Mouse (Mus musculus): ENCODE data around the gene Ptrh2.
A peak's percentile ranks its signal among the peaks of the same experiment; 100 is the strongest.

Ptrh2 gene

GRCm38 (mm10) chr11:86683395-86684125 lies at the start of gene Ptrh2, which contains the start of gene Vmp1:
Ptrh2 (plus strand) TSS chr11:86683985.
Vmp1 (minus strand) TSS chr11:86683836.
- peak; percentile 93 for DNase-seq (ENCODE audit: low read depth, low spot score)

GRCm38 (mm10) chr11:86634396-86634795 lies 49.4 kb upstream of the Ptrh2 start:
- DNase-seq (ENCODE audit: low read depth, low spot score): no peak

- no peak for DNase-seq (ENCODE audit: low read depth, low spot score)
Measured at GRCm38 (mm10) chr11:86637697-86638096, 46.1 kb upstream of the Ptrh2 start.

GRCm38 (mm10) chr11:86641714-86642113 lies 42.1 kb upstream of the Ptrh2 start:
- no peak for DNase-seq (ENCODE audit: low read depth, low spot score)

- DNase-seq (ENCODE audit: low read depth, low spot score): no peak
Measured at GRCm38 (mm10) chr11:86644553-86644952, 39.2 kb upstream of the Ptrh2 start.

GRCm38 (mm10) chr11:86646136-86646834 lies 37.5 kb upstream of the Ptrh2 start:
- DNase-seq (ENCODE audit: low read depth, low spot score): no peak

- DNase-seq (ENCODE audit: low read depth, low spot score): no peak
Measured at GRCm38 (mm10) chr11:86646885-86647459, 36.8 kb upstream of the Ptrh2 start.

GRCm38 (mm10) chr11:86647706-86648447 lies 35.9 kb upstream of the Ptrh2 start:
- DNase-seq (ENCODE audit: low read depth, low spot score): no peak

GRCm38 (mm10) chr11:86649542-86649941 lies 34.2 kb upstream of the Ptrh2 start:
- DNase-seq (ENCODE audit: low read depth, low spot score): no peak

GRCm38 (mm10) chr11:86650676-86651075 lies 33.1 kb upstream of the Ptrh2 start:
- no peak for DNase-seq (ENCODE audit: low read depth, low spot score)

- DNase-seq (ENCODE audit: low read depth, low spot score): no peak
Measured at GRCm38 (mm10) chr11:86652578-86652979, 31.2 kb upstream of the Ptrh2 start.

GRCm38 (mm10) chr11:86653446-86653845 lies 30.3 kb upstream of the Ptrh2 start:
- DNase-seq (ENCODE audit: low read depth, low spot score): no peak

GRCm38 (mm10) chr11:86654096-86654495 lies 29.7 kb upstream of the Ptrh2 start:
- DNase-seq (ENCODE audit: low read depth, low spot score): no peak

GRCm38 (mm10) chr11:86655671-86656070 lies 28.1 kb upstream of the Ptrh2 start:
- DNase-seq (ENCODE audit: low read depth, low spot score): no peak

GRCm38 (mm10) chr11:86656849-86657567 lies 26.8 kb upstream of the Ptrh2 start:
- DNase-seq (ENCODE audit: low read depth, low spot score): no peak

- no peak for DNase-seq (ENCODE audit: low read depth, low spot score)
Measured at GRCm38 (mm10) chr11:86657863-86658262, 25.9 kb upstream of the Ptrh2 start.

- DNase-seq (ENCODE audit: low read depth, low spot score): no peak
Measured at GRCm38 (mm10) chr11:86662986-86663895, 20.5 kb upstream of the Ptrh2 start.

- DNase-seq (ENCODE audit: low read depth, low spot score): no peak
Measured at GRCm38 (mm10) chr11:86663977-86664376, 19.8 kb upstream of the Ptrh2 start.

- DNase-seq (ENCODE audit: low read depth, low spot score): no peak
Measured at GRCm38 (mm10) chr11:86664406-86664805, 19.4 kb upstream of the Ptrh2 start.

- no peak for DNase-seq (ENCODE audit: low read depth, low spot score)
Measured at GRCm38 (mm10) chr11:86667553-86667952, 16.2 kb upstream of the Ptrh2 start.
